ENCODE assay signal across 28 mouse cellular contexts in genomic region chr14:23491359-23491758, GRCm38 (mm10).
DNase-seq lines count a peak whose midpoint lies in the region; ATAC-seq and TF ChIP-seq lines count a peak whose summit lies in the region.
"Had no signal": no experiment of that assay in that cellular context is flagged by ENCODE, and none has a peak within 500 bp of the region (broad histone marks: within the 10 kb centered on the region; RNA-seq: fewer than 3 reads in every experiment).

No protein-coding gene starts in this region.

- WGBS in heart, embryonic 11.5 days (ENCODE audit: insufficient replicate concordance): 21% methylated on average over 2 of the region's 2 CpGs
- WGBS in lung, embryonic 14.5 days: 5% methylated on average over 2 of the region's 2 CpGs

- H3K27me3 ChIP-seq in heart, embryonic 11.5 days (ENCODE audit: control insufficient read depth, insufficient read depth, low read length): no peaks in the 10 kb centered on the region
- no peaks in the 10 kb centered on the region for H3K27me3 ChIP-seq in lung, embryonic 14.5 days (ENCODE audit: insufficient read depth, low read length)
- H3K27me3 ChIP-seq: CH12.LX; forebrain, embryonic 12.5 days; heart, embryonic 15.5 days; hindbrain, embryonic 13.5 days; liver, embryonic 13.5 days; midbrain, embryonic 15.5 days; neural tube, embryonic 13.5 days; Patski; stomach, embryonic 15.5 days had no signal

- H3K4me3 ChIP-seq in heart, embryonic 11.5 days (ENCODE audit: low read depth, low read length): no peak overlapping the region
- H3K4me3 ChIP-seq in lung, embryonic 14.5 days (ENCODE audit: low read depth, low read length): no peak overlapping the region
- H3K4me3 ChIP-seq: erythroblast, embryonic 14.5 days; forebrain, embryonic 12.5 days; heart, adult 2 months; heart, embryonic 15.5 days; hindbrain, embryonic 13.5 days; liver, embryonic 13.5 days; midbrain, embryonic 15.5 days; neural tube, embryonic 13.5 days; stomach, embryonic 15.5 days had no signal

- peak; percentile 50 for DNase-seq in heart, adult 11 months
- peak; percentile 90 for DNase-seq in lung, embryonic 14.5 days
- no peak for DNase-seq in lung, postnatal 36 days
- DNase-seq in kidney, postnatal 10 days: peak; percentile 20
- DNase-seq in lung, postnatal 25 days (ENCODE audit: low spot score): peak; percentile 5
- DNase-seq in neural tube, embryonic 10.5 days (ENCODE audit: extremely low spot score, low spot score): no peak
- DNase-seq: adrenal gland, adult 8-10 months; B cell, adult 2 months; cerebellum, adult 2 months; cerebellum, postnatal 25 days; gastrocnemius, postnatal 25 days; heart, adult 2 months; heart, postnatal 36 days; liver, embryonic 13.5 days; right cerebral cortex, postnatal 4 days; thymus, postnatal 25 days had no signal

- H3K9me3 ChIP-seq in heart, embryonic 11.5 days (replicated peaks; ENCODE audit: control insufficient read depth, low read length): no peaks in the 10 kb centered on the region
- H3K9me3 ChIP-seq in lung, embryonic 14.5 days (ENCODE audit: low read depth, low read length): no peaks in the 10 kb centered on the region
- H3K9me3 ChIP-seq: forebrain, embryonic 12.5 days; heart, embryonic 15.5 days; hindbrain, embryonic 13.5 days; liver, embryonic 13.5 days; midbrain, embryonic 15.5 days; neural tube, embryonic 13.5 days; stomach, embryonic 15.5 days had no signal

- no peaks in the 10 kb centered on the region for H3K36me3 ChIP-seq in heart, embryonic 11.5 days (ENCODE audit: control insufficient read depth, insufficient read depth, low read length)
- no peaks in the 10 kb centered on the region for H3K36me3 ChIP-seq in lung, embryonic 14.5 days (ENCODE audit: insufficient read depth)
- H3K36me3 ChIP-seq: forebrain, embryonic 12.5 days; G1E; heart, embryonic 15.5 days; hindbrain, embryonic 13.5 days; liver, embryonic 13.5 days; midbrain, embryonic 15.5 days; neural tube, embryonic 13.5 days; stomach, embryonic 15.5 days had no signal

- no peak overlapping the region for H3K9ac ChIP-seq in heart, embryonic 11.5 days (ENCODE audit: low read depth, low read length)
- H3K9ac ChIP-seq in lung, embryonic 14.5 days: no peak overlapping the region
- H3K9ac ChIP-seq: forebrain, embryonic 12.5 days; heart, embryonic 15.5 days; hindbrain, embryonic 13.5 days; liver, embryonic 13.5 days; midbrain, embryonic 15.5 days; neural tube, embryonic 13.5 days; stomach, embryonic 15.5 days had no signal

- H3K4me1 ChIP-seq in heart, embryonic 11.5 days (ENCODE audit: control insufficient read depth, insufficient read depth, low read length): no peaks in the 10 kb centered on the region
- H3K4me1 ChIP-seq in lung, embryonic 14.5 days (ENCODE audit: insufficient read depth): 0 out of 2 replicates have a peak, but pooled peaks cover 8% of the 10 kb centered on the region
- H3K4me1 ChIP-seq: forebrain, embryonic 12.5 days; heart, embryonic 15.5 days; hindbrain, embryonic 13.5 days; liver, embryonic 13.5 days; midbrain, embryonic 15.5 days; neural tube, embryonic 13.5 days; stomach, embryonic 15.5 days had no signal

- no peak for TF ChIP-seq CTCF in lung, embryonic 14.5 days (IDR thresholded peaks at IDR 0.05; ENCODE audit: low read depth)

- no peak overlapping the region for H3K27ac ChIP-seq in heart, embryonic 11.5 days (ENCODE audit: low read depth, low read length)
- H3K27ac ChIP-seq in lung, embryonic 14.5 days (ENCODE audit: low read depth): peak overlapping the region; percentile 79; the same call in 1 of the 2 replicates
- H3K27ac ChIP-seq: forebrain, embryonic 12.5 days; heart, adult 2 months; heart, embryonic 15.5 days; hindbrain, embryonic 13.5 days; liver, embryonic 13.5 days; macrophage; midbrain, embryonic 15.5 days; neural tube, embryonic 13.5 days; stomach, embryonic 15.5 days had no signal

- no peak for ATAC-seq in heart, embryonic 11.5 days (replicated peaks; ENCODE audit: insufficient number of reproducible peaks, low FRiP score, low TSS enrichment)
- ATAC-seq in lung, embryonic 14.5 days (ENCODE audit: insufficient read depth): peak; percentile 62
- ATAC-seq: midbrain, embryonic 15.5 days; Patski had no signal

- no peak overlapping the region for H3K4me2 ChIP-seq in heart, embryonic 11.5 days
- H3K4me2 ChIP-seq in lung, embryonic 14.5 days: no peak overlapping the region
- H3K4me2 ChIP-seq: forebrain, embryonic 12.5 days; heart, embryonic 15.5 days; hindbrain, embryonic 13.5 days; liver, embryonic 13.5 days; midbrain, embryonic 15.5 days; neural tube, embryonic 13.5 days; stomach, embryonic 15.5 days had no signal

Comparison
In these comparisons a context has a peak if more than half of its experiments do, and no peak if none do; other contexts are left out.
1. DNase-seq: peak in heart, adult 11 months (single experiment), lung, embryonic 14.5 days (single experiment), kidney, postnatal 10 days (single experiment) and lung, postnatal 25 days (single experiment); none in lung, postnatal 36 days (single experiment) and neural tube, embryonic 10.5 days (single experiment).